Mouse (Mus musculus) E14TG2a.4 (cell line): ENCODE data around the gene Ankrd63.

Experiments used
- H3K27me3 ChIP-seq: 2 replicates; pipeline ENCODE4 v1.6.1; 2014; ENCODE audit warnings: low read length, control low read depth; ENCODE audit not compliant: insufficient read depth
- H3K36me3 ChIP-seq: 2 replicates; pipeline ENCODE4 v1.6.1; 2014; ENCODE audit warnings: low read length, control low read depth; ENCODE audit not compliant: insufficient read depth
- H3K4me1 ChIP-seq: replicated peaks from 2 replicates; pipeline ENCODE4 v1.6.1; 2014; ENCODE audit warnings: low read depth, low read length, control low read depth
- H3K4me3 ChIP-seq: replicated peaks from 2 replicates; pipeline ENCODE4 v1.5.1; 2014; ENCODE audit warnings: mild to moderate bottlenecking, low read length
- H3K9me3 ChIP-seq: 2 replicates; pipeline ENCODE4 v1.6.1; 2014; ENCODE audit warnings: low read length, control low read depth
- CTCF ChIP-seq: conservative IDR thresholded peaks from 2 replicates; pipeline ENCODE4 v1.5.1; 2014; ENCODE audit warnings: low read length
- NANOG ChIP-seq: IDR thresholded peaks from 2 replicates; pipeline ENCODE4 v1.6.1; 2014; ENCODE audit warnings: borderline replicate concordance, low read length, mixed read lengths
- POU5F1 ChIP-seq: IDR thresholded peaks from 2 replicates; pipeline ENCODE4 v1.6.1; 2014; ENCODE audit warnings: low read length, borderline replicate concordance

The Ankrd63 gene

GRCm38 (mm10) chr2:118701161-118701560, 2.6 kb downstream of the Ankrd63 start:
- TF ChIP-seq POU5F1: no peak
- no peak for TF ChIP-seq NANOG
- no peak for TF ChIP-seq CTCF

DNA sequence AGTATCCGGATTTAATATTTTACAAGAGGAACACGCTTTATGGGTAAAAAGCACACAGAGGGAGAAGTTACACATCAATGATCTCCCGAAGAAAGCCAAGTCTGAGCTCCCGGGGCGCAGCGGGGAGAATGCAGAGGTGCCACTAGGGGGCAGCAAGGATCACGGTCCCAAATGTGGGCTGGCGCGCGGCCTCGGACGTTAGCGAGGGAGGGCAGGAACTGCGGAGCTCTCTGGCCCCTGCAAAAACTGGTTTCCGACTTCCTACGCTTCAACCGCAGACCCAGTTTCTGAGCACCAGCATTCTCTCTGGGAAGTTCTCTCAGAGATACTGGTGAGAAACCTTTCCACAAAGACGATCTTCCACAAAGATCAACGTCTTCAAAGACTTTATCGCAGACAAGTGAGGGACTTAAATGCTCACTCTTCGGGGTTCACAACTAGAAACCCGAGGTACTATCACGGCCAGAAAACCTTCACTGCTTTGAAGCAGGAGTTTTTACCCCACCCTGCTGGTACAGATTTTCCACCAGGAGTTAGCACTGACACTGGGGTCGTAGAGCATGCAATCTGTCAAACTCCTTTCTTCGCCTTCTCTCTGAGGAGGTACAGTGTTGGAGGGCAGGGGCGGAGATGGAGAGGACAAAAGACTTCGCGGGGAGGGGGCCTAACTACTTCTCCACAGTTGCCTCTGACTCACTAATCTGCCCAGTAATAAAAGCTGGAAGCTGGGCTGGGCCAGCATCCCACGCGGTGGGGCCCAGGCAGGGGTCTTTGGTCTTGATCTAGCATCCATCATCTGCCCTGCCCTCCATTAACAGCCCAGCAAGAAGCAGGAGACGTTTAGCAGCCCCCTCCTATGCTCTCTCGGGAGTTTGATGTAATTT, 3.3 kb downstream of the Ankrd63 start:
- peaks cover 54% of the 10 kb centered on the region for H3K4me1 ChIP-seq
- TF ChIP-seq CTCF (peak; percentile 68), NANOG (no peak; the same call in 1 of the 2 replicates)
- H3K27me3 ChIP-seq: peaks cover 90% of the 10 kb centered on the region
- H3K9me3 ChIP-seq: no peaks in the 10 kb centered on the region
- H3K4me3 ChIP-seq: peak overlapping the region; percentile 46
- H3K36me3 ChIP-seq: no peaks in the 10 kb centered on the region

More at GRCm38 (mm10) chr2:118701161-118701560, 2.6 kb downstream of the Ankrd63 start:
- peaks cover 93% of the 10 kb centered on the region for H3K27me3 ChIP-seq
- no peak overlapping the region for H3K4me3 ChIP-seq
- H3K9me3 ChIP-seq: no peaks in the 10 kb centered on the region
- peaks cover 50% of the 10 kb centered on the region for H3K4me1 ChIP-seq
- no peaks in the 10 kb centered on the region for H3K36me3 ChIP-seq

DNA sequence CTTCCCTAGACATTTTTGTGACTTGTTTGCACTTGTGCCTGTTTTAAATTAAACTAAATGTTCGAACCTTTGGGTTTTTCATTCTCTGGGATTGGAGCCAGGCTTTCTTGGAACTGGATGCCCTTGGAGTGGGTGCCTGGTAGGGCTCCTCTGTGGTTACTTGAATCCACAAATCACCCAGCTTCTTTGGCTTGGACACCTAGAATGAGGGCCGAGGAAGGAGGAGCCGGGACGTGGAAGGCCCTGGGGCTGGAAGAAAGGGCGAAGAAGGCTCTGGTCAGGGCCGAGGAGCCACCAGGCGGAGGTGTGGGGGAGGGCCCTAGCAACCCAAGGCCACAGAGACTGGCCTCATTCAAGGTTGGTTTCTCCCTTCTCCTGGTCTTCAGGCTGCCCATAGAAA, 5.8 kb downstream of the Ankrd63 start:
- H3K27me3 ChIP-seq: peaks cover 78% of the 10 kb centered on the region
- no peaks in the 10 kb centered on the region for H3K36me3 ChIP-seq
- TF ChIP-seq POU5F1: no peak
- no peak for TF ChIP-seq CTCF
- TF ChIP-seq NANOG: no peak
- H3K4me1 ChIP-seq: peaks cover 41% of the 10 kb centered on the region
- no peaks in the 10 kb centered on the region for H3K9me3 ChIP-seq
- no peak overlapping the region for H3K4me3 ChIP-seq

GRCm38 (mm10) chr2:118697311-118697877, 6.4 kb downstream of the Ankrd63 start:
- Histone ChIP-seq H3K9me3 (no peaks in the 10 kb centered on the region), H3K4me3 (no peak overlapping the region), H3K27me3 (peaks cover 76% of the 10 kb centered on the region), H3K4me1 (peaks cover 40% of the 10 kb centered on the region), H3K36me3 (no peaks in the 10 kb centered on the region)
- TF ChIP-seq POU5F1: no peak
- no peak for TF ChIP-seq CTCF
- TF ChIP-seq NANOG: no peak

GRCm38 (mm10) chr2:118696451-118697308, 7.1 kb downstream of the Ankrd63 start:
- Histone ChIP-seq H3K36me3 (no peaks in the 10 kb centered on the region), H3K27me3 (peaks cover 74% of the 10 kb centered on the region), H3K4me1 (peaks cover 33% of the 10 kb centered on the region), H3K9me3 (no peaks in the 10 kb centered on the region), H3K4me3 (peak overlapping the region; percentile 51)
- TF ChIP-seq POU5F1 (no peak), NANOG (no peak), CTCF (no peak)

- TF ChIP-seq POU5F1 (no peak), CTCF (peak; percentile 90)
- H3K9me3 ChIP-seq: no peaks in the 10 kb centered on the region
- H3K27me3 ChIP-seq: peaks cover 69% of the 10 kb centered on the region
- H3K4me3 ChIP-seq: peak overlapping the region; percentile 51
- H3K4me1 ChIP-seq: peaks cover 24% of the 10 kb centered on the region
- H3K36me3 ChIP-seq: no peaks in the 10 kb centered on the region
These were observed 8.0 kb downstream of the Ankrd63 start for GRCm38 (mm10) chr2:118695677-118696232.

GRCm38 (mm10) chr2:118693370-118693966, 10.3 kb downstream of the Ankrd63 start:
- Histone ChIP-seq H3K4me3 (no peak overlapping the region), H3K27me3 (peaks cover 59% of the 10 kb centered on the region), H3K9me3 (no peaks in the 10 kb centered on the region), H3K4me1 (peaks cover 13% of the 10 kb centered on the region), H3K36me3 (no peaks in the 10 kb centered on the region)
- TF ChIP-seq NANOG (no peak), POU5F1 (no peak)

- Histone ChIP-seq H3K27me3 (peaks cover 49% of the 10 kb centered on the region), H3K36me3 (no peaks in the 10 kb centered on the region), H3K4me1 (no peaks in the 10 kb centered on the region; the same call in none of the 2 replicates), H3K9me3 (no peaks in the 10 kb centered on the region), H3K4me3 (no peak overlapping the region)
- TF ChIP-seq CTCF: no peak
- TF ChIP-seq NANOG: no peak
- no peak for TF ChIP-seq POU5F1
These were observed 13.9 kb downstream of the Ankrd63 start for GRCm38 (mm10) chr2:118689875-118690274.

DNA sequence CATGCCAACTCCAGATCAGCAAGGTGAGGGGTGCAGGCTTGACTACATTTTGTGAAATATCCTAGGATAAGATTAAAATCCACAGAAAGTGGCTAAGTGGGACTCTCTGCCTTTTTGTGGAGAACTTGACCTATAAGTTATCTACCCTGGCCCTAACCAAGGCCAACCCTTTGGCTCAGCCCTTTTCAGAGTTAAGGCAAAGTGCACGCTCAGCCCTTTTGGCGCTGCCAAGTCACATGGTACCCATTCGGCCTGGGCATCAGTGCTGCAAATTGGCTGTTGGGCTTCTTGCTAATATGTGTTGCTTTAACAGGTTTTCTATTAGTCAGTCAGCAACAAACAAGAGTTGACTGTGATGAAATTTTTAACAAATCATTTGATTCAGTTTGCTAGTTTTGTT, 16.0 kb downstream of the Ankrd63 start:
- Histone ChIP-seq H3K4me3 (no peak overlapping the region), H3K27me3 (peaks cover 37% of the 10 kb centered on the region), H3K36me3 (no peaks in the 10 kb centered on the region), H3K9me3 (no peaks in the 10 kb centered on the region), H3K4me1 (peaks cover 2% of the 10 kb centered on the region)
- TF ChIP-seq CTCF: no peak
- TF ChIP-seq POU5F1: no peak
- TF ChIP-seq NANOG: no peak
